Mouse (Mus musculus) small intestine, adult 10 weeks (tissue): Measurements from ENCODE around the gene Olfr305. TPM values are rescaled to one million over a fixed set of nuclear protein-coding genes. Genes with fewer than 3 reads are reported as not detected.

Experiments
- polyA plus RNA-seq: library from polyadenylated mRNA; stranded (reverse); fragments of 350-450 nt; fragmentation: Illumina TruSeq; extraction: RNeasy Lipid Tissue Mini Kit (QIAGEN cat#74804); gene quantifications from one replicate; pipeline ENCODE4 v1.2.3, GENCODE M21; 2014; ENCODE audit warnings: low replicate concordance

The Olfr305 gene
- polyA plus RNA-seq = not detected

DNA sequence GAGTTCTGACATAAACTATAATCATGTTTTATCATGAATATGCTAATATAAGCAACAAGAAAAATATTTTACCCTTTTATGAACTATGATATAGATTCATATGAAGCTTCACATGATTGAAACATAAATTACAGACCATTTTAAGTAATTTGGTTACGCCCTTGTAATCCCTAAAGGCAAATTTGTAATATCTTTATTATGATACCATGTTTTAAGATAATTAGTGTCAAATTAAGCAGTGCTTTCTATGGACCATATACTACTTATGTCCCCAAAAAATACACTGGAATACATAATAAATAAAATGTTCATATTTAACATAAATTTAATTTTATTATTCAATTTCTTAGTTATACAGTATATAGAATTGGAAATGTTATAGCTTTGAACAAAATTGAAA, at the start of gene Olfr305:
Gene Olfr305, minus strand, starts transcription at position 101 of the 400 bp plus-strand sequence.

GRCm38 (mm10) chr7:86403546-86403945, 36.8 kb upstream of the Olfr305 start, which contains the start of gene Olfr301:
Gene Olfr301 (plus strand): TSS chr7:86403846.

GRCm38 (mm10) chr7:86397689-86398088, 31.0 kb upstream of the Olfr305 start, which contains the start of gene Olfr303:
Gene Olfr303 (minus strand): TSS chr7:86397789.

GRCm38 (mm10) chr7:86386558-86386957, 19.8 kb upstream of the Olfr305 start, which contains the start of gene Olfr304:
Gene Olfr304 (minus strand): TSS chr7:86386658.

DNA sequence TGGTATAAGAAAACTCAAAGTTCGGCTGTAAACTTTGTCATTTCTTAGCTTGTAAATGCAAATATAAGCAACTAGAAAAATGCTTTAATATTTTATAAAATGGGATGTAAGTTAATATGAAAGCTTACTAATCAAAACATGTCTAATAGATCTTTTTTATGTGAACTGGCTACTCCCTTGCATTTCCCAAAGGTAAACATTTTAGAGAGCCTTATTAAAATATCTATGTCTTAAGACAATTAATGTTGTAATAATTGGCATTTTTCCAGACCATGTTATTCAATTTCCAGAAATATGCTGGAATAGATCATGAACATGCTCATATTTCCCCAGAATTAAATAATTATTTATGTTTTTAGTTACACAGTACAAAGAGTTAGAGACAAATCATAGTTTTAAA, 29.2 kb downstream of the Olfr305 start, which contains the start of gene Olfr307:
Gene Olfr307, minus strand, starts transcription at position 101 of the 400 bp plus-strand sequence.

DNA sequence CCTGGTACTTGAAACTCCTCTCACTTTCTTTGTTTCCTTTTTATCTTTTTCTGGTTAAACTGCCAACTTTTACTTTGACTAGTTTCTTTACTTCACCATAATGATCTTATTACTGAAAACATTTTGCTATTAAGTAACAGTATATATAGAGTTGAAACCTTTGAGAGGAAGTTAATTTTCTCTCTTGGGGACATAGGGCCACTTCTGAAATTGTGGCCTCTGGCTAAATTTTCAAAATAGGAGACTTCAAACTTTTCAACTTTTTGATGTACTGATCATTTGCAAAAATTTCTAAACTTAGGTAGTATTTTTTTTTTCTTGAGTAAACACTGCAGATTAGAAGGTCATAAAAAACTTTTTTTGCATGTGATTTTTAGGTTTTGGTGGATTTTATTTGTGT, 41.2 kb downstream of the Olfr305 start, which contains the start of gene Olfr308:
Gene Olfr308, minus strand, starts transcription at position 101 of the 400 bp plus-strand sequence.

GRCm38 (mm10) chr7:86313608-86314007, 53.1 kb downstream of the Olfr305 start, which contains the start of gene Olfr309:
Gene Olfr309 (minus strand): TSS chr7:86313708.

Other genes with a start within 250 kb of the Olfr305 start
- gene Vmn2r75, start 195.2 kb downstream of the Olfr305 start, polyA plus RNA-seq = not detected
- gene Vmn2r76, start 120.6 kb downstream of the Olfr305 start, polyA plus RNA-seq = not detected
- gene Olfr310, start 89.8 kb downstream of the Olfr305 start, polyA plus RNA-seq = not detected
- gene Olfr309, start 53.2 kb downstream of the Olfr305 start, polyA plus RNA-seq = not detected
- not detected for gene Olfr308, start 41.3 kb downstream of the Olfr305 start, polyA plus RNA-seq
- gene Olfr307, start 29.3 kb downstream of the Olfr305 start, polyA plus RNA-seq = not detected
- gene Olfr304, start 19.7 kb upstream of the Olfr305 start, polyA plus RNA-seq = not detected
- not detected for gene Olfr303, start 30.9 kb upstream of the Olfr305 start, polyA plus RNA-seq
- not detected for gene Olfr301, start 36.9 kb upstream of the Olfr305 start, polyA plus RNA-seq
- gene Olfr299, start 93.0 kb upstream of the Olfr305 start, polyA plus RNA-seq = not detected
- not detected for gene Olfr298, start 125.6 kb upstream of the Olfr305 start, polyA plus RNA-seq
- gene Olfr297, start 153.0 kb upstream of the Olfr305 start, polyA plus RNA-seq = not detected
- gene Olfr295, start 216.9 kb upstream of the Olfr305 start, polyA plus RNA-seq = not detected
- not detected for gene Olfr294, start 249.7 kb upstream of the Olfr305 start, polyA plus RNA-seq